8 mouse cellular contexts compared by ENCODE assay signal in genomic region chr8:69900895-69901451, GRCm38 (mm10). TPM values are rescaled to one million over a fixed set of nuclear protein-coding genes. Genes with fewer than 3 reads are reported as not detected.
DNase-seq lines count a peak whose midpoint lies in the region; ATAC-seq and TF ChIP-seq lines count a peak whose summit lies in the region.

No protein-coding gene starts in this region.

- no peak for TF ChIP-seq POLR2A in bone marrow macrophage, adult 2 months (IDR thresholded peaks at IDR 0.05; ENCODE audit: borderline replicate concordance, low read depth, low read length)

- peak overlapping the region; percentile 80 for H3K9ac ChIP-seq in kidney, embryonic 14.5 days (ENCODE audit: low read depth, low read length)
- H3K9ac ChIP-seq in hindbrain, embryonic 15.5 days: peak overlapping the region; percentile 78
- H3K9ac ChIP-seq in midbrain, embryonic 16.5 days (ENCODE audit: low read depth, low read length): peak overlapping the region; percentile 84

- TF ChIP-seq CTCF in bone marrow macrophage, adult 2 months (IDR thresholded peaks at IDR 0.05; ENCODE audit: low read depth, low read length): no peak

- peak overlapping the region; percentile 93 for H3K27ac ChIP-seq in kidney, embryonic 14.5 days (ENCODE audit: low read depth, low read length)
- H3K27ac ChIP-seq in bone marrow macrophage, adult 2 months (ENCODE audit: insufficient read depth, low read depth, low read length): peak overlapping the region; percentile 77
- peak overlapping the region; percentile 94 for H3K27ac ChIP-seq in hindbrain, embryonic 15.5 days (replicated peaks)
- peak overlapping the region; percentile 88 for H3K27ac ChIP-seq in midbrain, embryonic 16.5 days (ENCODE audit: low read length)

- WGBS in kidney, embryonic 14.5 days: 17% methylated on average over 12 of the region's 12 CpGs
- WGBS in hindbrain, embryonic 15.5 days: 21% methylated on average over 12 of the region's 12 CpGs
- WGBS in midbrain, embryonic 16.5 days: 21% methylated on average over 12 of the region's 12 CpGs

- peak overlapping the region; percentile 93 for H3K4me2 ChIP-seq in kidney, embryonic 14.5 days (replicated peaks; ENCODE audit: low read depth, low read length)
- H3K4me2 ChIP-seq in hindbrain, embryonic 15.5 days: peak overlapping the region; percentile 79
- H3K4me2 ChIP-seq in midbrain, embryonic 16.5 days (ENCODE audit: low read length): peak overlapping the region; percentile 100

- no peak for DNase-seq in kidney, postnatal 14 days
- no peak for DNase-seq in left cerebral cortex, adult 9 months (ENCODE audit: low spot score in 2 of 2)
- DNase-seq in adrenal gland, postnatal 25 days: no peak
- no peak for DNase-seq in left cerebral cortex, adult 8-10 months (ENCODE audit: low spot score in 2 of 2)

- H3K4me1 ChIP-seq in kidney, embryonic 14.5 days (ENCODE audit: control insufficient read depth, insufficient read depth, low read length): peaks cover 18% of the 10 kb centered on the region; the same call in 1 of the 2 replicates
- H3K4me1 ChIP-seq in bone marrow macrophage, adult 2 months (ENCODE audit: control insufficient read depth, insufficient read depth, low read length): peaks cover 23% of the 10 kb centered on the region
- H3K4me1 ChIP-seq in hindbrain, embryonic 15.5 days (replicated peaks): peaks cover 59% of the 10 kb centered on the region
- peaks cover 36% of the 10 kb centered on the region for H3K4me1 ChIP-seq in midbrain, embryonic 16.5 days (ENCODE audit: control insufficient read depth, insufficient read depth, low read length)

- no peak for ATAC-seq in kidney, embryonic 14.5 days (ENCODE audit: low FRiP score, low TSS enrichment)
- ATAC-seq in hindbrain, embryonic 15.5 days (ENCODE audit: low FRiP score, low read depth): no peak
- ATAC-seq in midbrain, embryonic 16.5 days: no peak

- no peaks in the 10 kb centered on the region for H3K27me3 ChIP-seq in kidney, embryonic 14.5 days (ENCODE audit: control insufficient read depth, insufficient read depth, low read length)
- H3K27me3 ChIP-seq in hindbrain, embryonic 15.5 days: no peaks in the 10 kb centered on the region
- H3K27me3 ChIP-seq in midbrain, embryonic 16.5 days (ENCODE audit: control insufficient read depth, insufficient read depth, low read depth, low read length): no peaks in the 10 kb centered on the region

- no peaks in the 10 kb centered on the region for H3K9me3 ChIP-seq in kidney, embryonic 14.5 days (ENCODE audit: control insufficient read depth, low read length)
- H3K9me3 ChIP-seq in hindbrain, embryonic 15.5 days: no peaks in the 10 kb centered on the region
- H3K9me3 ChIP-seq in midbrain, embryonic 16.5 days (replicated peaks; ENCODE audit: control insufficient read depth, low read length, poor library complexity, severe bottlenecking): no peaks in the 10 kb centered on the region

- H3K36me3 ChIP-seq in kidney, embryonic 14.5 days (ENCODE audit: control insufficient read depth, insufficient read depth, low read length): peaks cover 6% of the 10 kb centered on the region; the same call in 1 of the 2 replicates
- no peaks in the 10 kb centered on the region for H3K36me3 ChIP-seq in hindbrain, embryonic 15.5 days
- no peaks in the 10 kb centered on the region; the same call in none of the 2 replicates for H3K36me3 ChIP-seq in midbrain, embryonic 16.5 days (ENCODE audit: control insufficient read depth, insufficient read depth, low read length)

- H3K4me3 ChIP-seq in kidney, embryonic 14.5 days (ENCODE audit: low read length): peak overlapping the region; percentile 69
- H3K4me3 ChIP-seq in bone marrow macrophage, adult 2 months (ENCODE audit: insufficient read depth, low read length): peak overlapping the region; percentile 85
- H3K4me3 ChIP-seq in hindbrain, embryonic 15.5 days: peak overlapping the region; percentile 86
- peak overlapping the region; percentile 67 for H3K4me3 ChIP-seq in midbrain, embryonic 16.5 days (ENCODE audit: low read depth, low read length)

RNA-seq across cellular contexts. Expression of gene Tssk6, which starts 1.0 kb away (rescaled TPM):
- 2.7 and 5.1 TPM in 2 replicates for polyA plus RNA-seq in kidney, embryonic 14.5 days (2014; fragmentation: Nextera tagmentation; extraction: Ambion mirVana)
- polyA plus RNA-seq in bone marrow macrophage, adult 2 months (2012; ENCODE audit: insufficient read depth, insufficient read length, missing spikeins): 0.60 TPM in 1 of 2 replicates, not detected in the other
- 3.5 and 4.3 TPM in 2 replicates for polyA plus RNA-seq in hindbrain, embryonic 15.5 days (2015; fragmentation: Nextera tagmentation; extraction: Ambion mirVana)
- 3.0 and 3.5 TPM in 2 replicates for polyA plus RNA-seq in midbrain, embryonic 16.5 days (2015; fragmentation: Nextera tagmentation; extraction: Ambion mirVana)
- total RNA-seq in adrenal gland, postnatal 25 days (2021): 0.24 TPM in 1 of 2 replicates, not detected in the other
- under 1 TPM in 1 of 4 experiments, not detected in 3; 0.28 TPM for total RNA-seq in left cerebral cortex, adult 8-10 months (2022)

RNA-seq across cellular contexts. Expression of gene Ndufa13, which starts 1.4 kb away (rescaled TPM):
- 192 and 272 TPM in 2 replicates for polyA plus RNA-seq in kidney, embryonic 14.5 days (2014; fragmentation: Nextera tagmentation; extraction: Ambion mirVana)
- 86.8 and 90.6 TPM in 2 replicates for polyA plus RNA-seq in bone marrow macrophage, adult 2 months (2012; ENCODE audit: insufficient read depth, insufficient read length, missing spikeins)
- polyA plus RNA-seq in hindbrain, embryonic 15.5 days (2015; fragmentation: Nextera tagmentation; extraction: Ambion mirVana): 196 and 197 TPM in 2 replicates
- polyA plus RNA-seq in midbrain, embryonic 16.5 days (2015; fragmentation: Nextera tagmentation; extraction: Ambion mirVana): 172 TPM in 2 replicates
- total RNA-seq in adrenal gland, postnatal 25 days (2021): 158 TPM in 2 replicates
- 100 to 1,000 TPM; 102 to 149 (median 131) TPM for total RNA-seq in left cerebral cortex, adult 8-10 months (2022)

RNA-seq across cellular contexts. Expression of gene Yjefn3, which starts 1.5 kb away (rescaled TPM):
- polyA plus RNA-seq in kidney, embryonic 14.5 days (2014; fragmentation: Nextera tagmentation; extraction: Ambion mirVana): 1.7 and 3.3 TPM in 2 replicates
- not detected in 2 replicates for polyA plus RNA-seq in bone marrow macrophage, adult 2 months (2012; ENCODE audit: insufficient read depth, insufficient read length, missing spikeins)
- 10.1 and 13.8 TPM in 2 replicates for polyA plus RNA-seq in hindbrain, embryonic 15.5 days (2015; fragmentation: Nextera tagmentation; extraction: Ambion mirVana)
- polyA plus RNA-seq in midbrain, embryonic 16.5 days (2015; fragmentation: Nextera tagmentation; extraction: Ambion mirVana): 12.0 and 12.3 TPM in 2 replicates
- 1.7 and 4.5 TPM in 2 replicates for total RNA-seq in adrenal gland, postnatal 25 days (2021)
- total RNA-seq in left cerebral cortex, adult 8-10 months (2022): 10 to 100 TPM; 20.2 to 30.4 (median 21.7) TPM

RNA-seq across cellular contexts. Expression of gene Cilp2, which starts 13.5 kb away (rescaled TPM):
- polyA plus RNA-seq in kidney, embryonic 14.5 days (2014; fragmentation: Nextera tagmentation; extraction: Ambion mirVana): 0.58 and 0.77 TPM in 2 replicates
- not detected in 2 replicates for polyA plus RNA-seq in bone marrow macrophage, adult 2 months (2012; ENCODE audit: insufficient read depth, insufficient read length, missing spikeins)
- 6.7 and 6.9 TPM in 2 replicates for polyA plus RNA-seq in hindbrain, embryonic 15.5 days (2015; fragmentation: Nextera tagmentation; extraction: Ambion mirVana)
- 6.3 and 6.6 TPM in 2 replicates for polyA plus RNA-seq in midbrain, embryonic 16.5 days (2015; fragmentation: Nextera tagmentation; extraction: Ambion mirVana)
- total RNA-seq in adrenal gland, postnatal 25 days (2021): not detected in 2 replicates
- under 1 TPM; 0.54 to 0.79 (median 0.65) TPM for total RNA-seq in left cerebral cortex, adult 8-10 months (2022)
